In the genomic region with DNA sequence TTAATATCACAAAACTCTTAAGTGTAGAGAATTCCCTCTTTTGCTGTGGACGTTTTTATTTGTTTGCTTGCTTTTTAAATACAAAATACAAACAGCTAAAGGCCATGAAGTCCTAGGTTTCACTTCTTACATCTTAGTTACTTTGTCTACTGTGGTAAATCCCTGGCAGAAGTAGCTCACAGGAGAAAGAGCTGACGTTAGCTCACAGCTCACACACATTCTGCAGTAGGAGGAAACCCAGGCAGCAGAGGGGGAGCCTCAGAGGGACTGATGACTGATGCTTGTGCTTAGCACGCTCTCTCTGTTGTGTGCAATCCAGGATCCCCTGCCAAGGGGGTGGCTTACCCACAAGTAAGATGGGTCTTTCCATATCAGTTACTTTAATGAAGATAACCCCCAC, we compare ENCODE assay signal across 16 mouse cellular contexts.
"Had no signal": no experiment of that assay in that cellular context is flagged by ENCODE, and none has a peak within 500 bp of the region (broad histone marks: within the 10 kb centered on the region; RNA-seq: fewer than 3 reads in every experiment).

No protein-coding gene starts in this region.

- DNase-seq: retina, postnatal 1 day; right cerebral cortex, adult 18-20 months; right cerebral cortex, postnatal 14 days; right cerebral cortex, postnatal 25 days; right cerebral cortex, postnatal 4 days; spleen, adult 18-20 months; thymus, adult 18-20 months; thymus, adult 2 months; thymus, postnatal 14 days; thymus, postnatal 25 days; thymus, postnatal 36 days; thymus, postnatal 4 days had no signal

- H3K27ac ChIP-seq: neural tube, embryonic 13.5 days; neural tube, embryonic 15.5 days; stomach, embryonic 15.5 days; stomach, postnatal 0 days had no signal

- H3K4me3 ChIP-seq: neural tube, embryonic 13.5 days; neural tube, embryonic 15.5 days; stomach, embryonic 15.5 days had no signal

- H3K4me2 ChIP-seq: neural tube, embryonic 13.5 days; neural tube, embryonic 15.5 days; stomach, embryonic 15.5 days had no signal

- H3K36me3 ChIP-seq: stomach, embryonic 15.5 days had no signal

- H3K9ac ChIP-seq: neural tube, embryonic 13.5 days; neural tube, embryonic 15.5 days; stomach, embryonic 15.5 days had no signal

- H3K27me3 ChIP-seq: neural tube, embryonic 13.5 days; neural tube, embryonic 15.5 days; stomach, embryonic 15.5 days had no signal

- H3K9me3 ChIP-seq: neural tube, embryonic 13.5 days; neural tube, embryonic 15.5 days; stomach, embryonic 15.5 days had no signal

- H3K4me1 ChIP-seq: neural tube, embryonic 13.5 days; neural tube, embryonic 15.5 days; stomach, embryonic 15.5 days had no signal
